Mouse (Mus musculus) ES-E14 (cell line): ENCODE measurements around the gene Jph2. TPM values are rescaled to one million over a fixed set of nuclear protein-coding genes. Genes with fewer than 3 reads are reported as not detected.

Experiments
- DNase-seq: peaks from one replicate; pipeline ENCODE4 v3.0.0-alpha.2; 2013; ENCODE audit warnings: low read depth, low spot score
- H3K27ac ChIP-seq: 2 replicates; pipeline ENCODE4 v1.5.1; 2012; ENCODE audit warnings: low read depth, mild to moderate bottlenecking, low read length, moderate library complexity, mixed read lengths; ENCODE audit not compliant: poor library complexity, insufficient read depth, severe bottlenecking
- H3K36me3 ChIP-seq: 2 replicates; pipeline ENCODE4 v1.6.1; 2012; ENCODE audit warnings: mild to moderate bottlenecking, low read length, moderate library complexity, mixed read lengths; ENCODE audit not compliant: control insufficient read depth, poor library complexity, insufficient read depth, severe bottlenecking
- H3K4me1 ChIP-seq, 2 experiments: fragments of 150-350 bp in 1 of 2; sonication (generic) in 1 of 2; 2 replicates each; pipeline ENCODE4 v1.6.1; 2012; ENCODE audit warnings: low read length in 2 of 2, mild to moderate bottlenecking in 1 of 2, mixed read lengths in 1 of 2; ENCODE audit not compliant: control insufficient read depth in 2 of 2, insufficient read depth in 2 of 2, poor library complexity in 1 of 2
- H3K4me3 ChIP-seq, 2 experiments: fragments of 150-350 bp in 1 of 2; sonication (generic) in 1 of 2; 2 replicates each; pipeline ENCODE4 v1.5.1; 2012; ENCODE audit warnings: low read length in 2 of 2, low read depth in 1 of 2, mild to moderate bottlenecking in 1 of 2, mixed read lengths in 1 of 2; ENCODE audit not compliant: insufficient read depth in 1 of 2, poor library complexity in 1 of 2, severe bottlenecking in 1 of 2
- H3K9ac ChIP-seq: 2 replicates; pipeline ENCODE4 v1.6.1; 2012; ENCODE audit warnings: low read depth, mild to moderate bottlenecking, low read length, mixed read lengths; ENCODE audit not compliant: poor library complexity, insufficient read depth, severe bottlenecking
- H3K9me3 ChIP-seq: fragments of 150-350 bp; sonication (generic); 2 replicates; pipeline ENCODE4 v1.6.1; 2012; ENCODE audit warnings: low read depth, mild to moderate bottlenecking, low read length; ENCODE audit not compliant: control insufficient read depth, insufficient read depth
- CHD2 ChIP-seq: IDR thresholded peaks from 2 replicates; pipeline ENCODE4 v1.6.1; 2014; ENCODE audit warnings: mild to moderate bottlenecking, low read depth, low read length, inconsistent platforms
- HCFC1 ChIP-seq: IDR thresholded peaks from 2 replicates; pipeline ENCODE4 v1.6.1; 2012; ENCODE audit warnings: low read length, inconsistent platforms, borderline replicate concordance; ENCODE audit not compliant: insufficient read depth
- MAFK ChIP-seq: IDR thresholded peaks from 2 replicates; pipeline ENCODE4 v1.6.1; 2014; ENCODE audit warnings: mild to moderate bottlenecking, low read depth, low read length, inconsistent platforms; ENCODE audit not compliant: insufficient read depth
- ZC3H11A ChIP-seq: IDR thresholded peaks from 2 replicates; pipeline ENCODE4 v1.6.1; 2012; ENCODE audit warnings: low read depth, mild to moderate bottlenecking, inconsistent platforms, low read length, borderline replicate concordance
- ZNF384 ChIP-seq: IDR thresholded peaks from 2 replicates; pipeline ENCODE4 v1.6.1; 2012; ENCODE audit warnings: low read depth, low read length, inconsistent platforms
- in situ Hi-C, 2 experiments: fragments of 600-800 bp; cut with MboI; formaldehyde crosslinking; loops; one replicate each; pipeline ENCODE4 v1.15.1; 2025; ENCODE audit warnings: low sequenced_read_pairs in 2 of 2, inconsistent platforms in 1 of 2; ENCODE audit not compliant: unreplicated experiment in 2 of 2
- total RNA-seq: library from RNA; depleted of rRNA; stranded (reverse); fragments of 300-350 nt; gene quantifications from 2 replicates; pipeline ENCODE4 v1.2.3, GENCODE M21; 2012; rRNA removed

Gene Jph2
- total RNA-seq, 1 experiment: 7.7 TPM

GRCm38 (mm10) chr2:163296999-163297630 lies 100.7 kb downstream of the Jph2 start:
- Histone ChIP-seq H3K27ac (no peak overlapping the region), H3K9ac (no peak overlapping the region), H3K4me1 (peaks cover 0 to 6% of the 10 kb centered on the region in 2 experiments; a peak in 2 of 4 replicates), H3K36me3 (no peaks in the 10 kb centered on the region), H3K9me3 (no peaks in the 10 kb centered on the region), H3K4me3 (no peak overlapping the region)
- TF ChIP-seq ZC3H11A (no peak), MAFK (no peak), HCFC1 (no peak), ZNF384 (no peak), CHD2 (no peak)
- no peak for DNase-seq
- in situ Hi-C loops: no loop called here

- no peak overlapping the region for H3K9ac ChIP-seq
- DNase-seq: peak; percentile 75
- TF ChIP-seq ZC3H11A: no peak
- no peak for TF ChIP-seq ZNF384
- no peak for TF ChIP-seq CHD2
- TF ChIP-seq MAFK: no peak
- TF ChIP-seq HCFC1: no peak
- in situ Hi-C loops: no loop called here
- H3K4me1 ChIP-seq: peaks cover 0 to 11% of the 10 kb centered on the region in 2 experiments; a peak in 3 of 4 replicates
- no peaks in the 10 kb centered on the region for H3K36me3 ChIP-seq
- H3K9me3 ChIP-seq: no peaks in the 10 kb centered on the region
- no peak overlapping the region for H3K27ac ChIP-seq
- no peak overlapping the region for H3K4me3 ChIP-seq
Observed at GRCm38 (mm10) chr2:163288881-163289379, 108.9 kb downstream of the Jph2 start.

Other genes starting within 250 kb of the Jph2 start
- gene Tox2, start 194.9 kb downstream of the Jph2 start, total RNA-seq: 0.26 and 0.36 TPM in 2 replicates
- gene Oser1, start 26.7 kb upstream of the Jph2 start, total RNA-seq: 31.5 and 42.0 TPM in 2 replicates
- 1.1 and 3.1 TPM in 2 replicates for gene Gdap1l1, start 40.5 kb upstream of the Jph2 start, total RNA-seq
- 23.4 and 29.8 TPM in 2 replicates for gene Fitm2, start 74.6 kb upstream of the Jph2 start, total RNA-seq
- 4.4 and 5.7 TPM in 2 replicates for gene R3hdml, start 94.3 kb upstream of the Jph2 start, total RNA-seq
- 0.90 and 1.1 TPM in 2 replicates for gene Hnf4a, start 108.8 kb upstream of the Jph2 start, total RNA-seq
- 5.4 and 7.8 TPM in 2 replicates for gene Ttpal, start 204.3 kb upstream of the Jph2 start, total RNA-seq
- gene Serinc3, start 247.1 kb upstream of the Jph2 start, total RNA-seq: 59.3 and 62.0 TPM in 2 replicates